Mouse (Mus musculus) spleen, adult 2 months (tissue): ENCODE measurements at regions not wholly inside any gene's neighbourhood (a gene's known extent, or its start where the extent isn't known, plus 50 kb on each side); places are given as distances from the start of the nearest gene placed in this dataset.

ENCODE experiments used
- CTCF ChIP-seq: fragments of 200-500 bp; IDR thresholded peaks from 2 replicates; pipeline ENCODE4 v1.5.1; 2011; ENCODE audit warnings: mild to moderate bottlenecking, inconsistent platforms; ENCODE audit not compliant: insufficient read depth, insufficient read length, insufficient replicate concordance; ENCODE audit errors: extremely low read depth
- POLR2A ChIP-seq: fragments of 200-500 bp; IDR thresholded peaks from 2 replicates; pipeline ENCODE4 v1.6.1; 2011; ENCODE audit warnings: low read depth, low read length, inconsistent platforms

GRCm38 (mm10) chr10:101038630-101039029 is 448.3 kb downstream of the 1700017N19Rik start:
- TF ChIP-seq POLR2A (no peak), CTCF (no peak)
